Mouse (Mus musculus): ENCODE measurements around the gene Pxdn. TPM values are rescaled to one million over a fixed set of nuclear protein-coding genes. Genes with fewer than 3 reads are reported as not detected.

Gene Pxdn
- polyA plus RNA-seq, 1 experiment from 2014 or later: 53.3 TPM

DNA sequence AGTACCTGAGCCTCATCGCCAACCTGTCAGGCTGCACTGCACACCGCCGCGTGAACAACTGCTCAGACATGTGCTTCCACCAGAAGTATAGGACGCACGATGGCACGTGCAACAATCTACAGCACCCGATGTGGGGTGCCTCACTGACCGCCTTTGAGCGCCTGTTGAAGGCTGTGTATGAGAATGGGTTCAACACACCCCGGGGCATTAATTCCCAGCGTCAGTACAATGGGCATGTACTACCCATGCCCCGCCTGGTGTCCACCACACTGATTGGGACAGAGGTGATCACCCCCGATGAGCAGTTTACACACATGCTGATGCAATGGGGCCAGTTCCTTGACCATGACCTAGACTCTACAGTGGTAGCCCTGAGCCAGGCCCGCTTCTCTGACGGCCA is 64.5 kb downstream of the Pxdn start:
- 96% methylated on average over 16 of the region's 16 CpGs for WGBS

DNA sequence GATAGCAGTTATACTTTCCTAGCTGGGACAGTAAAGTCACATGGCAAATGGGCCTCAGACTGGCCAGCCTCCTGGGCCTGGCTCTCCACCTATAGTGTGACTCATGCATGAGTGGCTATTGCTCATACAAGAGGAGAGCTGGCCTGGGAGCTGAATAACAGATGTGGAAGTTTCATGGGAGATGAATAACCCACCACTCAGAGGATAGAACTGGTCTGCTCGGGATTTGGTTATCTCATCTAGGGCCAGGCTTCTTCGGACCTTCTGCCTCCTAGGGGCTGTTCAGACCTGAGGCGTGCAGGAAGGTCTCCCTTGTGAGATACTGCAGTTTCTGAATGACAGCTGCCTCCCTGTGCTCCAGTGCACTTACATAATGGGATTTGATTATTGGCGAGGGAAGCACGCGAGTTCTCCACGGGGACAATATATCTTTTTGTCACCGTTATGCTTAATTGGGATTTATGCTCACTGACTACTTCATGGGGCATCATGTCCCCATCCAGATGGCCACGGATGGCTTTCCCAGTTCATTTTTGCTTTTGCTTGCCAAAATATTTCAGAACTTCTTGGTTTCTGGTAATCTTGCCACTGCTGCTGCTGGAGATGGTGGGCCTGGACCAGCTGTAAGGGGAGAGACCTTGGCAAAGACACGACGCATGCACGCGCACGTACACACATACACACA is 66.4 kb downstream of the Pxdn start:
- Histone ChIP-seq H3K4me1 (replicated peaks; ENCODE audit: control insufficient read depth, insufficient read depth, low read length) (peaks cover 14% of the 10 kb centered on the region), H3K27ac (ENCODE audit: low read length) (peak overlapping the region; percentile 84), H3K4me3 (replicated peaks; ENCODE audit: low read length) (no peak overlapping the region), H3K4me2 (ENCODE audit: low read length) (no peak overlapping the region), H3K9ac (replicated peaks; ENCODE audit: low read depth, low read length) (no peak overlapping the region), H3K9me3 (ENCODE audit: control insufficient read depth, low read length) (no peaks in the 10 kb centered on the region), H3K36me3 (ENCODE audit: control insufficient read depth, insufficient read depth) (peaks cover 54% of the 10 kb centered on the region), H3K27me3 (replicated peaks; ENCODE audit: control insufficient read depth, insufficient read depth, low read length) (no peaks in the 10 kb centered on the region)
- 25% methylated on average over 14 of the region's 14 CpGs for WGBS
- ATAC-seq: peak; percentile 75

More for the DNA sequence above, 64.5 kb downstream of the Pxdn start:
- Histone ChIP-seq H3K4me1 (replicated peaks; ENCODE audit: control insufficient read depth, insufficient read depth, low read length) (peaks cover 14% of the 10 kb centered on the region), H3K4me3 (replicated peaks; ENCODE audit: low read length) (no peak overlapping the region), H3K9ac (replicated peaks; ENCODE audit: low read depth, low read length) (no peak overlapping the region), H3K9me3 (ENCODE audit: control insufficient read depth, low read length) (no peaks in the 10 kb centered on the region), H3K4me2 (ENCODE audit: low read length) (no peak overlapping the region), H3K27me3 (replicated peaks; ENCODE audit: control insufficient read depth, insufficient read depth, low read length) (no peaks in the 10 kb centered on the region), H3K36me3 (ENCODE audit: control insufficient read depth, insufficient read depth) (peaks cover 52% of the 10 kb centered on the region), H3K27ac (ENCODE audit: low read length) (no peak overlapping the region)
- no peak for ATAC-seq

DNA sequence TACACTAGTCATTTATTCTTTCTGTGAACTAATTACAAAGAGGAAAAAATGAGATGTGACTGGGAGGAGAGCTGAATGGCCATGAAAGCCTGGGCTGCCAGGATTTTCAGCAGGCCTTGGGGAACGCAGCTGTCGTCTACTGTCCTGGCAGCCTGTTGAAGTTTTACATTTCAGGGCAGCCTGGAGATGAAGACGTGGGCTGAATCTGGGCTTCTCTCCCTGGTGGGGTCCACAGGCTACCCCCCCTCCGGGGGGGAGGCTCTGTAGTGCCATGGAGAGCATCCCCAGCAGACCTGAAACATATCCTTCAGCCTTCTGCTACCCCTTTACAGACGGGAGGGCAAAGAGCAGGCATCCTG is 66.9 kb downstream of the Pxdn start:
- Histone ChIP-seq H3K4me3 (replicated peaks; ENCODE audit: low read length) (no peak overlapping the region), H3K4me1 (replicated peaks; ENCODE audit: control insufficient read depth, insufficient read depth, low read length) (peaks cover 14% of the 10 kb centered on the region), H3K9me3 (ENCODE audit: control insufficient read depth, low read length) (no peaks in the 10 kb centered on the region), H3K9ac (replicated peaks; ENCODE audit: low read depth, low read length) (no peak overlapping the region), H3K27ac (ENCODE audit: low read length) (peak overlapping the region; percentile 84), H3K27me3 (replicated peaks; ENCODE audit: control insufficient read depth, insufficient read depth, low read length) (no peaks in the 10 kb centered on the region), H3K36me3 (ENCODE audit: control insufficient read depth, insufficient read depth) (peaks cover 51% of the 10 kb centered on the region), H3K4me2 (ENCODE audit: low read length) (no peak overlapping the region)
- 52% methylated on average over 5 of the region's 5 CpGs for WGBS
- no peak; the same call in 1 of the 2 replicates for ATAC-seq

DNA sequence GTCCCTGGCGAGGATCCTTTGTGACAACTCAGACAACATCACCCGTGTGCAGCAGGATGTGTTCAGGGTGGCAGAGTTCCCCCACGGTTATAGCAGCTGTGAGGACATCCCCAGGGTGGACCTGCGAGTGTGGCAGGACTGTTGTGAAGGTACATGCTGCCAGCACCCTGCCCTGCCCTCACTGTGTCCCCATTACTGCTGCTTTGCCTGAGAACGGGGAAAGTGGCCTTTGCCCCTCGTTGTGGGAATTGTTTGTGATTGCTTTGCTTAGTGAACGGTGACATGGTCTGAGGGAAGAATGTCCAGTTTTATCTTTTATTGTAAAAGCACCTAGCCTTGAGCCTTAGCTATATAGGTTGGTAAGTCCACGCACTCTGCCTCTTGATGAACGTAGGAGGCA is 69.2 kb downstream of the Pxdn start:
- Histone ChIP-seq H3K9me3 (ENCODE audit: control insufficient read depth, low read length) (no peaks in the 10 kb centered on the region), H3K4me3 (replicated peaks; ENCODE audit: low read length) (no peak overlapping the region), H3K27me3 (replicated peaks; ENCODE audit: control insufficient read depth, insufficient read depth, low read length) (no peaks in the 10 kb centered on the region), H3K36me3 (ENCODE audit: control insufficient read depth, insufficient read depth) (peaks cover 37% of the 10 kb centered on the region), H3K4me2 (ENCODE audit: low read length) (no peak overlapping the region), H3K27ac (ENCODE audit: low read length) (no peak overlapping the region), H3K4me1 (replicated peaks; ENCODE audit: control insufficient read depth, insufficient read depth, low read length) (peaks cover 14% of the 10 kb centered on the region), H3K9ac (replicated peaks; ENCODE audit: low read depth, low read length) (no peak overlapping the region)
- 87% methylated on average over 9 of the region's 9 CpGs for WGBS
- ATAC-seq: no peak

DNA sequence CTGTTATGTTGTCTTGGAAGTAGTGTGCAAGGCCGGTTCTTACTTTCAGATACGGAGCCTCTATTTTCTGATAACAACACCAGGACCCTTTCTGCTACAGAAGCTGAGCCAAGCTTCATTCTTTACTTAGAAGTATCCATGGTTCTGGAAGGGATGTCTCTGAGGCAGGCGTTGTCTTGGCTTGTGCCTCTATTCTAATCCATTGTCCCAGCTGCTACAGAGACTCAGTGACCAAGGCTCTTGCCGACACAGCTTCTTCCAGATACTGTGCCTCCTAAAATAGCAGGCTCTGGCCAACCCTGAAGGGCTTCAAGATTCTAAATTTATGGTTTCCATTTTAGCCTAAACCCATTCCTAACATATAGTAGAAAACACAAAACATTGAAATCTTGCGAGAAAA is 71.3 kb downstream of the Pxdn start:
- no peak overlapping the region for H3K4me2 ChIP-seq (ENCODE audit: low read length)
- H3K4me3 ChIP-seq (replicated peaks; ENCODE audit: low read length): no peak overlapping the region
- no peak overlapping the region for H3K9ac ChIP-seq (replicated peaks; ENCODE audit: low read depth, low read length)
- H3K9me3 ChIP-seq (ENCODE audit: control insufficient read depth, low read length): no peaks in the 10 kb centered on the region
- no peak overlapping the region for H3K27ac ChIP-seq (ENCODE audit: low read length)
- no peaks in the 10 kb centered on the region for H3K27me3 ChIP-seq (replicated peaks; ENCODE audit: control insufficient read depth, insufficient read depth, low read length)
- 88% methylated on average over 5 of the region's 5 CpGs for WGBS
- ATAC-seq: no peak
- peaks cover 11% of the 10 kb centered on the region for H3K4me1 ChIP-seq (replicated peaks; ENCODE audit: control insufficient read depth, insufficient read depth, low read length)
- peaks cover 35% of the 10 kb centered on the region for H3K36me3 ChIP-seq (ENCODE audit: control insufficient read depth, insufficient read depth)

DNA sequence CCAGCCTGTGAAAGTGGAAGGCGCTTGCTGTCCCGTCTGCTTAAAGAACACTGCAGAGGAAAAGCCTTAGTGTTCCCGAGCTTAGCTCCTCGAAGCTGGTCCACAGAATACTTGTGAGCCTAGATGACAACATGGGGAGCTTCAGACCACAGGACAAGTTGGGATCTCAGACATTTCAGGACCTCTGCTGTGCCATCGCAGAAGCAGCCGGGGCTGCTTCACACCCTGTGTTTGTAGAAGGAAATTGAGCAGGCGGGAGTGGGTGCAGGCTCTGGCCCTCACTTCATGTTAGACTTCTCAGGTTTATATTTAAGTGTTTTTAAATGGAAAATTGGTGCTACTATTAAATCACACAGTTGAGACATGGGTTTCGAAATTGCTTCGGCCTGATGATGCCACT is 78.1 kb downstream of the Pxdn start:
- no peak for ATAC-seq
- H3K27me3 ChIP-seq (replicated peaks; ENCODE audit: control insufficient read depth, insufficient read depth, low read length): no peaks in the 10 kb centered on the region
- no peaks in the 10 kb centered on the region for H3K9me3 ChIP-seq (ENCODE audit: control insufficient read depth, low read length)
- peaks cover 18% of the 10 kb centered on the region for H3K36me3 ChIP-seq (ENCODE audit: control insufficient read depth, insufficient read depth)
- peaks cover 4% of the 10 kb centered on the region; the same call in 1 of the 2 replicates for H3K4me1 ChIP-seq (replicated peaks; ENCODE audit: control insufficient read depth, insufficient read depth, low read length)
- H3K27ac ChIP-seq (ENCODE audit: low read length): no peak overlapping the region
- no peak overlapping the region for H3K4me2 ChIP-seq (ENCODE audit: low read length)
- 78% methylated on average over 9 of the region's 9 CpGs for WGBS
- no peak overlapping the region for H3K4me3 ChIP-seq (replicated peaks; ENCODE audit: low read length)
- H3K9ac ChIP-seq (replicated peaks; ENCODE audit: low read depth, low read length): no peak overlapping the region

DNA sequence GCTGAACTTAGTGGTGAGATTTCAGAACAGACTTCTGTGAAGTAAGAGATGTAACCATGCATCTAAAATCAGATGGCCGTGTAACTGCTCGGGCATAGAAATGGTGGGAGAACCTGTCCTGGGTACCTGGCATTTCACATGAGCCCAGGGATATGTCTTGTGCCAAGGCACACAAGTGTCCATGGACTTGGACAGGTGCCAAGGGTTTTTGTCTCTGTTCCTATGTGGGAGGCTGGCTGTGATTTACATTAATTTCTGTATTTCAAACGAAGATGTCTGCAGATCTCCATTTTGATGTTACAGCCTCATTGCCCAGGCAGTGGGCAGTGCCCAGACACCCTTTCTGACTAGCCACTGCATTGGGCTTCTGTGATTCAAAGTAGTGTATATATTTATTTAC is 79.7 kb downstream of the Pxdn start:
- WGBS: 71% methylated on average over 3 of the region's 3 CpGs

DNA sequence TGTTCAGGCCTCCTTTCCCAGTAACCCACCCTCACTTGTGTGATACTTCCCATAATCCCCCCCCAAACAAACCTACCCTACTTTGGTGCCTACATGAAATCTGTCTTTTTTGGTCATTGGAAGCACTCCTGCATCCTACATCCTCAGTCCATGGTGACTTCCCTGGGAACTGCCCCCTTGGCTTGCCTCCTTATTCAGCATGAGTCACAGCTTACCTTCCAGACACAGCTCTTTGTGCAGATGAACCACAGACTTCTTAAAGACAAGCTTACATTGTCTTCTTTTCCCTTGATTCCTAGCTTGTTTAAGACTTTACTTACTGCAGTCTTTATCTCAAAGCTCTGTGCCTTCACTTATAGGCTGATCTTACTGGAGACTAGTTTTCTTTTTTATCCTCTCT is 83.0 kb downstream of the Pxdn start:
- Histone ChIP-seq H3K4me3 (replicated peaks; ENCODE audit: low read length) (no peak overlapping the region), H3K36me3 (ENCODE audit: control insufficient read depth, insufficient read depth) (0 out of 2 replicates have a peak, but pooled peaks cover 3% of the 10 kb centered on the region)

More for the DNA sequence above, 79.7 kb downstream of the Pxdn start:
- no peak overlapping the region for H3K4me2 ChIP-seq (ENCODE audit: low read length)
- no peak overlapping the region for H3K4me3 ChIP-seq (replicated peaks; ENCODE audit: low read length)
- H3K4me1 ChIP-seq (replicated peaks; ENCODE audit: control insufficient read depth, insufficient read depth, low read length): peaks cover 4% of the 10 kb centered on the region; the same call in 1 of the 2 replicates
- no peak overlapping the region for H3K27ac ChIP-seq (ENCODE audit: low read length)
- H3K9ac ChIP-seq (replicated peaks; ENCODE audit: low read depth, low read length): no peak overlapping the region
- no peak for ATAC-seq
- no peaks in the 10 kb centered on the region for H3K27me3 ChIP-seq (replicated peaks; ENCODE audit: control insufficient read depth, insufficient read depth, low read length)
- H3K9me3 ChIP-seq (ENCODE audit: control insufficient read depth, low read length): no peaks in the 10 kb centered on the region
- peaks cover 14% of the 10 kb centered on the region for H3K36me3 ChIP-seq (ENCODE audit: control insufficient read depth, insufficient read depth)

DNA sequence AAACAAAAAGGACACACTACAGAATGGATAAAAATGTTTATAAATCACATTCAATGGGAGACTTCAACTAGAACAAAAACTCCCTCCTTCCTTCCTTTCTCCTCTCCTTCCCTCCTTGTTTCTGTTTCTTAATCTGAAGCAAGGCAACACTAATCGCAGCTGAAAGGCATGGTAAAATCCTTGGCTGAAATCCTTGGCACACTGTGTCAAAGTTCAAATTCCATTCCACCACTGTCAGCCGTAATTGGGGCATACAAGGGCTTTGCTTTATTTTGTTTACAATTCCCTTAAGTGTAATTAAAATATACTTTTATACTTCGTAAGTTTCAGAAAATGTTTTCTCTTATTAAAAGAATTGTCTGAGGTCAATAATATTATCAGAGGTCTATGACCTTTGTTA is 86.1 kb downstream of the Pxdn start:
- Histone ChIP-seq H3K4me3 (replicated peaks; ENCODE audit: low read length) (no peak overlapping the region), H3K9ac (replicated peaks; ENCODE audit: low read depth, low read length) (no peak overlapping the region), H3K4me1 (replicated peaks; ENCODE audit: control insufficient read depth, insufficient read depth, low read length) (no peaks in the 10 kb centered on the region), H3K27me3 (replicated peaks; ENCODE audit: control insufficient read depth, insufficient read depth, low read length) (no peaks in the 10 kb centered on the region), H3K9me3 (ENCODE audit: control insufficient read depth, low read length) (no peaks in the 10 kb centered on the region), H3K27ac (ENCODE audit: low read length) (no peak overlapping the region), H3K36me3 (ENCODE audit: control insufficient read depth, insufficient read depth) (no peaks in the 10 kb centered on the region), H3K4me2 (ENCODE audit: low read length) (no peak overlapping the region)
- 22% methylated on average over 3 of the region's 3 CpGs for WGBS
- no peak for ATAC-seq

More for the DNA sequence above, 83.0 kb downstream of the Pxdn start:
- no peaks in the 10 kb centered on the region for H3K27me3 ChIP-seq (replicated peaks; ENCODE audit: control insufficient read depth, insufficient read depth, low read length)
- H3K4me1 ChIP-seq (replicated peaks; ENCODE audit: control insufficient read depth, insufficient read depth, low read length): peaks cover 4% of the 10 kb centered on the region; the same call in 1 of the 2 replicates
- no peak overlapping the region for H3K9ac ChIP-seq (replicated peaks; ENCODE audit: low read depth, low read length)
- no peak overlapping the region for H3K4me2 ChIP-seq (ENCODE audit: low read length)
- H3K9me3 ChIP-seq (ENCODE audit: control insufficient read depth, low read length): no peaks in the 10 kb centered on the region
- no peak for ATAC-seq
- no peak overlapping the region for H3K27ac ChIP-seq (ENCODE audit: low read length)
